Mouse (Mus musculus) thymus, adult 2 months (tissue): ENCODE data around the gene Ankrd55. TPM values are rescaled to one million over a fixed set of nuclear protein-coding genes. Genes with fewer than 3 reads are reported as not detected.
A peak's percentile ranks its signal among the peaks of the same experiment; 100 is the strongest.
"Not testable (repeated sequence)": the region's sequence is repeated elsewhere in the genome, so short reads cannot be mapped to it uniquely, and the experiment has no call there.

Source experiments
- DNase-seq: peaks from one replicate; pipeline ENCODE4 v3.0.0; 2021
- H3K27ac ChIP-seq: fragments of 200-500 bp; 2 replicates; pipeline ENCODE4 v1.5.1; 2012; ENCODE audit warnings: low read length, control low read depth; ENCODE audit not compliant: control insufficient read depth, insufficient read depth
- H3K27me3 ChIP-seq: fragments of 200-500 bp; 2 replicates; pipeline ENCODE4 v1.6.1; 2012; ENCODE audit warnings: mild to moderate bottlenecking, low read length, moderate library complexity, mixed read lengths; ENCODE audit not compliant: control insufficient read depth, insufficient read depth
- H3K36me3 ChIP-seq: fragments of 200-500 bp; 2 replicates; pipeline ENCODE4 v1.6.1; 2012; ENCODE audit warnings: mild to moderate bottlenecking, low read length, moderate library complexity; ENCODE audit not compliant: control insufficient read depth, insufficient read depth
- H3K4me1 ChIP-seq: fragments of 200-500 bp; replicated peaks from 2 replicates; pipeline ENCODE4 v1.6.1; 2012; ENCODE audit warnings: low read length; ENCODE audit not compliant: control insufficient read depth, insufficient read depth
- H3K4me3 ChIP-seq: fragments of 200-500 bp; 2 replicates; pipeline ENCODE4 v1.5.1; 2012; ENCODE audit warnings: mild to moderate bottlenecking, low read length, control low read depth, moderate library complexity; ENCODE audit not compliant: control insufficient read depth, insufficient read depth
- CTCF ChIP-seq: fragments of 200-500 bp; IDR thresholded peaks from 2 replicates; pipeline ENCODE4 v1.5.1; 2012; ENCODE audit warnings: mild to moderate bottlenecking, control low read depth, low read length, moderate library complexity, borderline replicate concordance; ENCODE audit not compliant: control insufficient read depth, poor library complexity, insufficient read depth; ENCODE audit errors: extremely low read depth
- POLR2A ChIP-seq: fragments of 200-500 bp; IDR thresholded peaks from 2 replicates; pipeline ENCODE4 v1.6.1; 2012; ENCODE audit warnings: mild to moderate bottlenecking, low read length, control low read depth, moderate library complexity; ENCODE audit not compliant: control insufficient read depth, poor library complexity, insufficient read depth; ENCODE audit errors: extremely low read depth
- WGBS: fragments of 180-500 bp; shearing (Covaris S2); methylation state at CpG from one replicate; pipeline ENCODE4 v1.1.7; 2018; 5-methylcytosine and 5-hydroxymethylcytosine counted together
- polyA plus RNA-seq: library from polyadenylated mRNA; depleted of rRNA; stranded (reverse); fragments of >200 nt; gene quantifications from 2 replicates; pipeline ENCODE4 v1.2.3, GENCODE M21; 2012

Ankrd55 gene
- polyA plus RNA-seq, 1 experiment = 2.5 TPM

GRCm38 (mm10) chr13:112417163-112417523, 128.9 kb downstream of the Ankrd55 start:
- no peaks in the 10 kb centered on the region for H3K36me3 ChIP-seq
- peaks cover 29% of the 10 kb centered on the region for H3K4me1 ChIP-seq
- H3K27me3 ChIP-seq = no peaks in the 10 kb centered on the region
- TF ChIP-seq POLR2A (no peak), CTCF (no peak)
- H3K4me3 ChIP-seq = no peak overlapping the region
- 66% methylated on average over 4 of the region's 4 CpGs for WGBS
- DNase-seq = peak; percentile 16
- H3K27ac ChIP-seq = peak overlapping the region; percentile 67; the same call in 1 of the 2 replicates

GRCm38 (mm10) chr13:112417861-112418423, 129.7 kb downstream of the Ankrd55 start:
- Histone ChIP-seq H3K4me3 (no peak overlapping the region), H3K27me3 (no peaks in the 10 kb centered on the region), H3K36me3 (no peaks in the 10 kb centered on the region), H3K4me1 (peaks cover 34% of the 10 kb centered on the region), H3K27ac (peak overlapping the region; percentile 96)
- no peak for TF ChIP-seq POLR2A
- TF ChIP-seq CTCF = no peak
- DNase-seq = peak; percentile 69
- 15% methylated on average over 2 of the region's 2 CpGs for WGBS

GRCm38 (mm10) chr13:112418595-112418994, 130.3 kb downstream of the Ankrd55 start:
- H3K27ac ChIP-seq = peak overlapping the region; percentile 96

DNA sequence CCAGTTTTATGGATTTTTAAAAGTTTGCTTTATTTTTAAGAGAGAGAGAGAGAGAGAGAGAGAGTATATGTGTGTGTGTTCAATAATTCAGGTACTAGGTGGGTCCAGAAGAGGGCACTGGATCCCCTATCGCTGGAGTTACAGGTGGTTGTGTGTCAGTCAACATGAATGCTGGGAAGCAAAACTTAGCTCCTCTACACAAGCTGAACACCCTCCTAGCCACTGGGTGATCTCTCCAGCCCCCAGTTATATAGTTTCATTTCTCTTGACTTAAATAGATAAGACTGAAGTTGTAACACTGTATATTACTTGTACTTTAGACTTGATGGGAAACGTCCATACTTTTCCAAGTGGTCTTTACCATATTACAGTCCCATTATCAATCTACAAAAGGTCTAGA, 136.0 kb downstream of the Ankrd55 start:
- H3K4me3 ChIP-seq = no peak overlapping the region; the same call in 1 of the 2 replicates
- no peaks in the 10 kb centered on the region for H3K36me3 ChIP-seq
- DNase-seq = peak; percentile 70
- WGBS = 8% methylated on average over 2 of the region's 2 CpGs
- H3K4me1 ChIP-seq = peaks cover 45% of the 10 kb centered on the region
- H3K27ac ChIP-seq = peak overlapping the region; percentile 100
- TF ChIP-seq CTCF = no peak
- TF ChIP-seq POLR2A = no peak
- H3K27me3 ChIP-seq = no peaks in the 10 kb centered on the region

More at GRCm38 (mm10) chr13:112418595-112418994, 130.3 kb downstream of the Ankrd55 start:
- DNase-seq = peak; percentile 56
- Histone ChIP-seq H3K36me3 (no peaks in the 10 kb centered on the region), H3K4me1 (peaks cover 34% of the 10 kb centered on the region), H3K4me3 (no peak overlapping the region), H3K27me3 (no peaks in the 10 kb centered on the region)
- WGBS = 50% methylated on average over 4 of the region's 4 CpGs
- TF ChIP-seq POLR2A = no peak
- TF ChIP-seq CTCF = no peak

- 5% methylated on average over 7 of the region's 7 CpGs for WGBS
- no peak for TF ChIP-seq CTCF
- no peak for TF ChIP-seq POLR2A
- no peak overlapping the region for H3K4me3 ChIP-seq
- H3K27ac ChIP-seq = peak overlapping the region; percentile 100
- H3K27me3 ChIP-seq = no peaks in the 10 kb centered on the region
- H3K36me3 ChIP-seq = no peaks in the 10 kb centered on the region
- DNase-seq = peak; percentile 71
- peaks cover 43% of the 10 kb centered on the region for H3K4me1 ChIP-seq
Measured at GRCm38 (mm10) chr13:112424635-112425034, 136.4 kb downstream of the Ankrd55 start.

DNA sequence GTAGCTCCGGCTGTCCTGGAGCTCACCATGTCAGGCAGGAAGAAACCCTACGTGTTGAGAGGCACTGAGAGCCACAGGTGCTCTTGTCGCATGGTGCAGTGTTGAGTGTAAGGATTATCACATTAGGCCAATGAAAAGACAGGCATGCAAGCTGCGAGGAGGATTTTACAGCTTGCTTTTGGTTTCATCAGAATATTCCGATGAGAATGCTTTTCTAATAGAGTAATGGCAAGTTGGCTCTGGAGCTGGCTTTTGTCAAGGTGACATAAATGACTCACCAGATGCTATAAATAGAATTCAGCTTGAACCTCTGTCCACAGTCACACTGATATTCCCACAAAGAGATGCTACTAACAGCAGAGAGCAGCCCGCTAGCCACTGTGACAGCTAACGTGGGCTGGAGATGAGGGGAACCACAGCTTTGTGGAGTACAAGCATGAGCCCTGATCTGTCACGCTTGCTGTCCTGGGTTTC, 137.0 kb downstream of the Ankrd55 start:
- Histone ChIP-seq H3K4me3 (peak overlapping the region; percentile 19), H3K36me3 (no peaks in the 10 kb centered on the region), H3K4me1 (peaks cover 43% of the 10 kb centered on the region), H3K27me3 (no peaks in the 10 kb centered on the region), H3K27ac (peak overlapping the region; percentile 98)
- DNase-seq = peak; percentile 37
- WGBS = 12% methylated on average over 8 of the region's 8 CpGs
- no peak for TF ChIP-seq POLR2A
- no peak for TF ChIP-seq CTCF

- DNase-seq = peak; percentile 52
- 8% methylated on average over 13 of the region's 13 CpGs for WGBS
- Histone ChIP-seq H3K4me3 (peak overlapping the region; percentile 26), H3K27me3 (no peaks in the 10 kb centered on the region), H3K36me3 (no peaks in the 10 kb centered on the region), H3K27ac (peak overlapping the region; percentile 98), H3K4me1 (peaks cover 43% of the 10 kb centered on the region)
- TF ChIP-seq POLR2A (0 out of 2 replicates have a peak, but pooled peaks have one; percentile 16), CTCF (no peak)
Measured at GRCm38 (mm10) chr13:112426265-112427135, 138.2 kb downstream of the Ankrd55 start.

DNA sequence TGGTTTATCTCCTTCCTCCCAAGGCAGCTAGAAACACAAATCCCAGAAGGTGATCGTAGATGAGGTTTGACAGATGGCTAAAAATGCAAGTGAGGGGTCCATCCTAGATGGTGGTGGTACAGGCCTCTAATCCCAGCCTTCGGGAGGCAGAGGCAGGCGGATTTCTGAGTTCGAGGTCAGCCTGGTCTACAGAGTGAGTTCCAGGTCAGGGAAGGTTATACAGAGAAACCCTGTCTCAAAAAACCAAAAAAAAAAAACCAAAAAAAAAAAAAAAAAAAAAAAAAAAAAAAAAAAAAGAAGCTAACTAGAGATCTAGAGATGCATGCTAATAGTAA, 138.9 kb downstream of the Ankrd55 start:
- Histone ChIP-seq H3K27ac (peak overlapping the region; percentile 98), H3K4me1 (peaks cover 41% of the 10 kb centered on the region)
- H3K4me3 ChIP-seq, H3K36me3 ChIP-seq, H3K27me3 ChIP-seq: not testable (repeated sequence)
- WGBS = 47% methylated on average over 4 of the region's 4 CpGs
- peak; percentile 24 for DNase-seq
